Mouse (Mus musculus) limb, embryonic 12.5 days (tissue): ENCODE results near the gene Foxc2. TPM values are rescaled to one million over a fixed set of nuclear protein-coding genes. Genes with fewer than 3 reads are reported as not detected.

Source experiments
- ATAC-seq: fragments of 200-750 bp; cut with Nextera tagmentation; 2 replicates; pipeline ENCODE4 v1.8.0; 2017; ENCODE audit warnings: low read depth, moderate TSS enrichment; ENCODE audit not compliant: insufficient number of reproducible peaks, insufficient read depth, low FRiP score, low TSS enrichment
- H3K27ac ChIP-seq: fragments of 300-500 bp; sonication (generic); 2 replicates; pipeline ENCODE4 v1.5.1; 2016; ENCODE audit warnings: mild to moderate bottlenecking, moderate library complexity
- H3K27me3 ChIP-seq: fragments of 300-500 bp; sonication (generic); 2 replicates; pipeline ENCODE4 v1.6.1; 2016; ENCODE audit warnings: mild to moderate bottlenecking, moderate library complexity
- H3K36me3 ChIP-seq: fragments of 300-500 bp; sonication (generic); 2 replicates; pipeline ENCODE4 v1.6.1; 2016; ENCODE audit warnings: mild to moderate bottlenecking, moderate library complexity
- H3K4me1 ChIP-seq: fragments of 300-500 bp; sonication (generic); replicated peaks from 2 replicates; pipeline ENCODE4 v1.6.1; 2016
- H3K4me2 ChIP-seq: fragments of 300-500 bp; sonication (generic); 2 replicates; pipeline ENCODE4 v1.6.1; 2016; ENCODE audit warnings: mild to moderate bottlenecking, moderate library complexity
- H3K4me3 ChIP-seq: fragments of 300-500 bp; sonication (generic); replicated peaks from 2 replicates; pipeline ENCODE4 v1.5.1; 2016; ENCODE audit warnings: mild to moderate bottlenecking
- H3K9ac ChIP-seq: fragments of 300-500 bp; sonication (generic); replicated peaks from 2 replicates; pipeline ENCODE4 v1.6.1; 2016; ENCODE audit warnings: mild to moderate bottlenecking, moderate library complexity
- H3K9me3 ChIP-seq: fragments of 300-500 bp; sonication (generic); 2 replicates; pipeline ENCODE4 v1.6.1; 2016; ENCODE audit warnings: mild to moderate bottlenecking, moderate library complexity
- WGBS: fragments of 180-500 bp; shearing (Covaris S2); methylation state at CpG from one replicate; pipeline ENCODE4 v1.1.7; 2016; 5-methylcytosine and 5-hydroxymethylcytosine counted together
- polyA plus RNA-seq: library from polyadenylated mRNA; unstranded; fragments of >200 nt; fragmentation: Nextera tagmentation; extraction: Ambion mirVana; gene quantifications from 2 replicates; pipeline ENCODE4 v1.2.1, GENCODE M21; 2016

The Foxc2 gene
- polyA plus RNA-seq, 1 experiment from 2014 or later = 6.0 TPM

GRCm38 (mm10) chr8:121080361-121081090 is 35.4 kb upstream of the Foxc2 start:
- Histone ChIP-seq H3K9ac (no peak overlapping the region), H3K4me2 (peak overlapping the region; percentile 23; the same call in 1 of the 2 replicates), H3K4me1 (peaks cover 37% of the 10 kb centered on the region), H3K36me3 (no peaks in the 10 kb centered on the region), H3K27me3 (peaks cover 100% of the 10 kb centered on the region), H3K4me3 (peak overlapping the region; percentile 25), H3K9me3 (no peaks in the 10 kb centered on the region), H3K27ac (no peak overlapping the region)
- under 1% methylated on average over 49 of the region's 49 CpGs for WGBS
- ATAC-seq = no peak

GRCm38 (mm10) chr8:121081398-121081797 is 34.6 kb upstream of the Foxc2 start:
- Histone ChIP-seq H3K36me3 (no peaks in the 10 kb centered on the region), H3K27ac (no peak overlapping the region), H3K9ac (no peak overlapping the region), H3K4me1 (peaks cover 37% of the 10 kb centered on the region), H3K27me3 (peaks cover 100% of the 10 kb centered on the region), H3K4me3 (no peak overlapping the region), H3K9me3 (no peaks in the 10 kb centered on the region), H3K4me2 (no peak overlapping the region)
- 3% methylated on average over 7 of the region's 7 CpGs for WGBS
- no peak for ATAC-seq

- Histone ChIP-seq H3K9ac (no peak overlapping the region), H3K27me3 (peaks cover 100% of the 10 kb centered on the region), H3K4me1 (peaks cover 37% of the 10 kb centered on the region), H3K4me3 (peak overlapping the region; percentile 57), H3K36me3 (no peaks in the 10 kb centered on the region), H3K4me2 (peak overlapping the region; percentile 99), H3K27ac (no peak overlapping the region), H3K9me3 (no peaks in the 10 kb centered on the region)
- no peak for ATAC-seq
- WGBS = 2% methylated on average over 57 of the region's 57 CpGs
Measured at GRCm38 (mm10) chr8:121082218-121083092, 33.5 kb upstream of the Foxc2 start.

- Histone ChIP-seq H3K4me3 (peak overlapping the region; percentile 57), H3K27ac (no peak overlapping the region), H3K4me1 (peaks cover 37% of the 10 kb centered on the region), H3K9me3 (no peaks in the 10 kb centered on the region), H3K9ac (peak overlapping the region; percentile 58), H3K4me2 (peak overlapping the region; percentile 99), H3K36me3 (no peaks in the 10 kb centered on the region), H3K27me3 (peaks cover 99% of the 10 kb centered on the region)
- ATAC-seq = no peak
- WGBS = under 1% methylated on average over 89 of the region's 89 CpGs
Measured at GRCm38 (mm10) chr8:121083093-121083935, 32.7 kb upstream of the Foxc2 start.

GRCm38 (mm10) chr8:121083936-121084209 is 32.1 kb upstream of the Foxc2 start:
- peak overlapping the region; percentile 58 for H3K9ac ChIP-seq
- H3K4me2 ChIP-seq = peak overlapping the region; percentile 99
- no peak overlapping the region for H3K27ac ChIP-seq
- no peaks in the 10 kb centered on the region for H3K9me3 ChIP-seq
- peak overlapping the region; percentile 57 for H3K4me3 ChIP-seq
- H3K27me3 ChIP-seq = peaks cover 99% of the 10 kb centered on the region
- H3K4me1 ChIP-seq = peaks cover 37% of the 10 kb centered on the region
- no peak for ATAC-seq
- no peaks in the 10 kb centered on the region for H3K36me3 ChIP-seq
- WGBS = 1% methylated on average over 14 of the region's 27 CpGs

- Histone ChIP-seq H3K9ac (peak within 1 kb of the TSS; percentile 58), H3K27ac (no peak within 1 kb of the TSS), H3K4me2 (peak within 1 kb of the TSS; percentile 99), H3K4me1 (peaks cover 37% of the 10 kb centered on the region), H3K9me3 (no peaks in the 10 kb centered on the region), H3K27me3 (peaks cover 99% of the 10 kb centered on the region), H3K4me3 (peak within 1 kb of the TSS; percentile 57), H3K36me3 (no peaks in the 10 kb centered on the region)
- WGBS = 0% methylated on average over 56 of the region's 83 CpGs
- no peak for ATAC-seq
Measured at GRCm38 (mm10) chr8:121084210-121084951, 31.6 kb upstream of the Foxc2 start, which contains the start of gene Foxf1. Gene Foxf1, plus strand, starts transcription at chr8:121084386.

GRCm38 (mm10) chr8:121085011-121085410 is 31.0 kb upstream of the Foxc2 start:
- no peak overlapping the region for H3K9ac ChIP-seq
- H3K27ac ChIP-seq = no peak overlapping the region
- peaks cover 37% of the 10 kb centered on the region for H3K4me1 ChIP-seq
- H3K27me3 ChIP-seq = peaks cover 99% of the 10 kb centered on the region
- H3K9me3 ChIP-seq = no peaks in the 10 kb centered on the region
- peak overlapping the region; percentile 57 for H3K4me3 ChIP-seq
- H3K36me3 ChIP-seq = no peaks in the 10 kb centered on the region
- WGBS = 1% methylated on average over 30 of the region's 30 CpGs
- ATAC-seq = no peak
- peak overlapping the region; percentile 99 for H3K4me2 ChIP-seq

- Histone ChIP-seq H3K9me3 (no peaks in the 10 kb centered on the region), H3K27me3 (peaks cover 99% of the 10 kb centered on the region), H3K4me3 (no peak overlapping the region; the same call in 1 of the 2 replicates), H3K4me2 (no peak overlapping the region), H3K9ac (no peak overlapping the region), H3K4me1 (peaks cover 36% of the 10 kb centered on the region), H3K27ac (no peak overlapping the region), H3K36me3 (no peaks in the 10 kb centered on the region)
- WGBS = 36% methylated on average over 3 of the region's 3 CpGs
- ATAC-seq = no peak
Measured at GRCm38 (mm10) chr8:121085561-121085960, 30.4 kb upstream of the Foxc2 start.

- no peak overlapping the region for H3K4me2 ChIP-seq
- H3K9me3 ChIP-seq = no peaks in the 10 kb centered on the region
- no peak overlapping the region for H3K4me3 ChIP-seq
- H3K4me1 ChIP-seq = peaks cover 32% of the 10 kb centered on the region
- H3K36me3 ChIP-seq = no peaks in the 10 kb centered on the region
- H3K27me3 ChIP-seq = peaks cover 99% of the 10 kb centered on the region
- H3K9ac ChIP-seq = no peak overlapping the region
- WGBS = 13% methylated on average over 19 of the region's 19 CpGs
- ATAC-seq = no peak
- no peak overlapping the region for H3K27ac ChIP-seq
Measured at GRCm38 (mm10) chr8:121086004-121086900, 29.7 kb upstream of the Foxc2 start.

- Histone ChIP-seq H3K4me3 (no peak overlapping the region), H3K36me3 (no peaks in the 10 kb centered on the region), H3K4me2 (no peak overlapping the region), H3K27ac (no peak overlapping the region), H3K9ac (no peak overlapping the region), H3K27me3 (peaks cover 97% of the 10 kb centered on the region), H3K9me3 (no peaks in the 10 kb centered on the region), H3K4me1 (peaks cover 22% of the 10 kb centered on the region)
- WGBS = 4% methylated on average over 8 of the region's 8 CpGs
- no peak for ATAC-seq
Measured at GRCm38 (mm10) chr8:121088281-121088680, 27.7 kb upstream of the Foxc2 start.
